Mouse (Mus musculus): ENCODE data around the gene Nmnat2. TPM values are rescaled to one million over a fixed set of nuclear protein-coding genes. Genes with fewer than 3 reads are reported as not detected.

Nmnat2 gene
- 0.08 TPM for polyA plus RNA-seq (2014; fragmentation: Illumina TruSeq; extraction: RNeasy Lipid Tissue Mini Kit (QIAGEN cat#74804); ENCODE audit: low read depth, low replicate concordance)

DNA sequence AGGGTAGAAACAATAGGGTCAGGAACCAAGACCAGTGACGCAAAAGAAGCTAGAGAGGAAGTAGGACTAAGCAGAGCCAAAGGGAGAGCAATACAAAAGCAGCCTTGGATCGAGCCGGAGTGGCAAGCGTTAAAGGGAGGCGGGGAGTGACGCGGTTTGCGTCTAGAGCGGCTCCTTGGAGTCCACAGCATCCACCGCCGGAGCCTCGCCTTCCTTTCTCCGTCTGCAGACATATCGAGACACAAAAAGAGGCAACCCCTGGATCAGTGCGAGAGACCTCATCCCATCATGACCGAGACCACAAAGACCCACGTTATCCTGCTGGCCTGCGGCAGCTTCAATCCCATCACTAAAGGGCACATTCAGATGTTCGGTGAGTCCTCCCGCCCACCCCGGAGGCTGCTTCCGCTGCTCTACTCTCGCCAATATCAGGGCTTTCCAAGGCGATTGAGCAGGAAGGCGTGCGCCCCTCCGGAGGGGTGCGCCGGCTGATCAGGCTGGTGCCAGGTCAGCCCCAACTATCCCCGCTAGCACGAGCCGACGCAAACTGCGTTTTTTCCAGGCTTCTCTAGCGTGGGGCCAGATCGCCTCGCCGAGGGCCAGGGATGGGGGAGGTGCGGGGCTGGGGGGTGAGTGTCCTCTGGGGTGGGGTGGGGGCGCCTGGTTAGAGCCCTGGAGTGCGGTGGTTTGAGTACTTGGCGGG, at the start of gene Nmnat2:
Nmnat2 (plus strand) TSS at position 173 of the 703 bp plus-strand sequence.

Other genes starting within 250 kb of the Nmnat2 start
- gene Apobec4, start 204.4 kb upstream of the Nmnat2 start, polyA plus RNA-seq (2014; fragmentation: Illumina TruSeq; extraction: RNeasy Lipid Tissue Mini Kit (QIAGEN cat#74804); ENCODE audit: low read depth, low replicate concordance), result 131 TPM
- gene Rgl1, start 188.6 kb upstream of the Nmnat2 start, polyA plus RNA-seq (2014; fragmentation: Illumina TruSeq; extraction: RNeasy Lipid Tissue Mini Kit (QIAGEN cat#74804); ENCODE audit: low read depth, low replicate concordance), result 22.6 TPM
- gene Arpc5, start 188.5 kb upstream of the Nmnat2 start, polyA plus RNA-seq (2014; fragmentation: Illumina TruSeq; extraction: RNeasy Lipid Tissue Mini Kit (QIAGEN cat#74804); ENCODE audit: low read depth, low replicate concordance), result 61.1 TPM
- gene Ncf2, start 154.8 kb upstream of the Nmnat2 start, polyA plus RNA-seq (2014; fragmentation: Illumina TruSeq; extraction: RNeasy Lipid Tissue Mini Kit (QIAGEN cat#74804); ENCODE audit: low read depth, low replicate concordance), result 0.48 TPM
- 110 TPM for gene Smg7, start 52.3 kb upstream of the Nmnat2 start, polyA plus RNA-seq (2014; fragmentation: Illumina TruSeq; extraction: RNeasy Lipid Tissue Mini Kit (QIAGEN cat#74804); ENCODE audit: low read depth, low replicate concordance)
- gene Lamc2, start 231.5 kb downstream of the Nmnat2 start, polyA plus RNA-seq (2014; fragmentation: Illumina TruSeq; extraction: RNeasy Lipid Tissue Mini Kit (QIAGEN cat#74804); ENCODE audit: low read depth, low replicate concordance), result 0.42 TPM

All from testis, adult 10 weeks (tissue).